Mouse (Mus musculus) C2C12 (cell line): ENCODE data around the gene Cntrl.

Experiments used
- CEBPB ChIP-seq: IDR thresholded peaks from one replicate; pipeline ENCODE4 v1.6.1; 2011; ENCODE audit warnings: low read depth, mild to moderate bottlenecking, control low read depth, moderate library complexity
- CTCF ChIP-seq: IDR thresholded peaks from one replicate; pipeline ENCODE4 v1.5.1; 2011; ENCODE audit not compliant: control insufficient read depth, insufficient read depth, insufficient read length
- MAX ChIP-seq: IDR thresholded peaks from one replicate; pipeline ENCODE4 v1.6.1; 2011; ENCODE audit warnings: mild to moderate bottlenecking, control low read depth
- MYOD1 ChIP-seq: IDR thresholded peaks from one replicate; pipeline ENCODE4 v1.6.1; 2011; ENCODE audit warnings: low read depth; ENCODE audit not compliant: control insufficient read depth, insufficient read length
- MYOG ChIP-seq: IDR thresholded peaks from one replicate; pipeline ENCODE4 v1.6.1; 2011; ENCODE audit not compliant: control insufficient read depth, insufficient read length; ENCODE audit errors: extremely low read depth
- USF1 ChIP-seq: IDR thresholded peaks from one replicate; pipeline ENCODE4 v1.6.1; 2011; ENCODE audit warnings: low read depth, mild to moderate bottlenecking, control low read depth, moderate library complexity

DNA sequence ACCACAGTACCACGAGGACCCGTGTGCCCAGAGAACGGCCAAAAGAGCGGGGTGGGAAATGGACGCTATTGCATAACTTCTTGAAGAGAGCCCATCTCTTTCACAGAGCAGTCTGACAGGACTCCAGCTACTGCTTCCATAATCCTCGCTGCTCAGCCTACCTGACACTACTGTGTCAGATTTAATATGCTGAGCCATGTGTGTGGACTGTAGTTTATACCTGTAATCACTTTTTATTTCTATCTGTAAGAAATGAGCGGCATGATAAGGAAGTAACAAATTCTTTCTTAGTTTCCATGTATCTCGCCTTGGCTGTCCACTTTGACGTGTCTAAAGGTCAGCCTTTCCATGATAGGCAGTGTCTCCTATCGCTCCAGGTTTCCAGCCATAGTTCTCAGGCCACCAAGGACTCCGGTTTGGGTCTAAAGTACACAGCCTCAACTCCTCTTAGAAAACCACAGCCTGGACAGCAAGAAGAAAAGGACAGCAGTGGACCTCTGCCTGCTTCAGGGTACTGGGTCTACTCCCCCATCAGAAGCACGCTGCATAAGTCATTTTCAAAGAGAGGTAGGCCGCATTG lies 42.1 kb downstream of the Cntrl start:
- TF ChIP-seq CTCF (no peak), USF1 (no peak), MAX (no peak), MYOG (no peak), CEBPB (no peak), MYOD1 (no peak)
